Mouse (Mus musculus): ENCODE measurements around the gene Adamts20. TPM values are rescaled to one million over a fixed set of nuclear protein-coding genes. Genes with fewer than 3 reads are reported as not detected.

The Adamts20 gene
- polyA plus RNA-seq, 1 experiment from 2014 or later: 3.5 TPM

DNA sequence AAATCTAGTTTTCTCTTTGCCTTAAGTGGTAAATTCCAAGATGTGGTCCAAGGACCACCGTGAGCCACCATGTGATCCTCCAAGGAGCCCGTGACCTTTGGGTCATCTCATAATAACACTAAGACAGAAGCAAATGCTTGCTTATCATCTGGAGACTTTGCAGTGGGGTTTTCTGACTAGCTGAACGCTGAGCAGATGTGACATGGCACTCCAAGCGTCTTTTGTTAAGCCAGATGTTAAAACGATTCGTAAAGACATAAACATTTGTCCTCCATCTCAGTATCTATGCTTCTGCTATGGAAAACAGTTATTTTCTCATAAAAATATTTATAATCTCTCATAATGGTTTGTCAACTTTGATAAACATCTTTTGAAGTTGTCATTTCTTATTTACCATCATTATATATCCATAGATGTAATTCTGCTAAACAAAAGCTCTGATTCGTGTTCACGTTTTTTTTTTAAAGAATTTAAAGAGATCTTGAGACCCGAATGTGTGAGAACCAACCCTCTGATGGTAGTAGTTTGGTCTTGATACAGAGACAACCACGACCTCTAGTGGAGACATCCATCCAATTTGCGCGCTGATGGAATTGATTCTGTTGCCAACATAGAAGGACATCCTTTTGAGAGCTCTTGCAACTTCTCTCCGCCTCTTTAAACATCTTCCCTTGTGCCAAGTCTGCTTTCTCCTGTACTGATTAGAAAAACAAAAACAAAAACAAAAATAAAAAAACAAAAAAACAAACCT is 212.1 kb downstream of the Adamts20 start:
- Histone ChIP-seq H3K9me3 (replicated peaks) (no peaks in the 10 kb centered on the region), H3K27me3 (ENCODE audit: low read depth, poor library complexity, severe bottlenecking) (no peaks in the 10 kb centered on the region), H3K36me3 (no peaks in the 10 kb centered on the region), H3K27ac (replicated peaks) (no peak overlapping the region), H3K4me1 (peaks cover 7% of the 10 kb centered on the region), H3K4me3 (no peak overlapping the region)
- no peak for DNase-seq (ENCODE audit: low spot score)
- WGBS: 74% methylated on average over 13 of the region's 13 CpGs

DNA sequence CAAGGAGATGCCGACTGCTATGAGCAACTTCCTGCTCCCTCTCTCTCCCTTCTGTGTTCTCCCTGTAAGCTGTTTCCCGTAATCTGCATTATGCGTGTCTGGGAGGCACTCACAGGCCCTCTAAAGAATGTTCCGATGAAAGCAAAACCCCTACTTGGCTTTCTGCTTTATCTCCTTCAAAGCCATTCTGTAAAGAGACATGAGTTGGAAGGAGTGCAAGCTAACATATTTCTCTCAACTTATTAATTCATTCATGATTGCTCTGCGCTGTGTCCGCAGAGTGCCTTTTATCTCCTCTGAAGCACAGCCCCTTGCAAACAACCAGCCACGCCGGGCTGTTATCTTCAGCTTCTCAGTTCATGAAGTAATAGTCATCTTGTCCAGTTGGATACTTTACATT is 215.5 kb downstream of the Adamts20 start:
- no peaks in the 10 kb centered on the region for H3K36me3 ChIP-seq
- no peaks in the 10 kb centered on the region for H3K27me3 ChIP-seq (ENCODE audit: low read depth, poor library complexity, severe bottlenecking)
- no peak overlapping the region for H3K4me3 ChIP-seq
- no peak for DNase-seq (ENCODE audit: low spot score)
- H3K27ac ChIP-seq (replicated peaks): no peak overlapping the region
- peaks cover 7% of the 10 kb centered on the region for H3K4me1 ChIP-seq
- 83% methylated on average over 8 of the region's 8 CpGs for WGBS
- no peaks in the 10 kb centered on the region for H3K9me3 ChIP-seq (replicated peaks)

DNA sequence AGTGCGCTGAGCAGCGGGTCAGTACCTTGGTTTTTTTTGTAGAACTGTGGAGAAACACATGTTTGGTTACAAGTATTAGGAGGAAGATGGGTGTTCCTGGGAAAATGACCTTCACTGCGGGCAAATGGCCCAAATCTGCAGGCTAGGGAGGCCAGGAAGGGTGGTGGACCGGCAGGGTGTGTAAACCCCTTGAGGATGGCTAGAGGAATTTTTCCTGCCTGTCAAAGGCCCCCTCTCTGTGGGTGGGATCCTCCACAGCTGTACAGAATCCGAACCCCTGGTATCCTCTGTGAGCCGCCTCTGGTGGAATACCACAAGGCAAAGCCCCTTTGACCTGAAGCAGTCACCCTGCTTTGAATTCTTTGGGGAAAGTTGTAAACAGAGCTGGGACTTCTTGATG is 216.8 kb downstream of the Adamts20 start:
- no peaks in the 10 kb centered on the region for H3K9me3 ChIP-seq (replicated peaks)
- DNase-seq (ENCODE audit: low spot score): peak; percentile 30
- no peaks in the 10 kb centered on the region for H3K27me3 ChIP-seq (ENCODE audit: low read depth, poor library complexity, severe bottlenecking)
- no peak overlapping the region for H3K27ac ChIP-seq (replicated peaks)
- 65% methylated on average over 6 of the region's 6 CpGs for WGBS
- peaks cover 7% of the 10 kb centered on the region for H3K4me1 ChIP-seq
- no peaks in the 10 kb centered on the region for H3K36me3 ChIP-seq
- no peak overlapping the region for H3K4me3 ChIP-seq

GRCm38 (mm10) chr15:94246669-94247068 is 218.5 kb downstream of the Adamts20 start:
- no peak for DNase-seq (ENCODE audit: low spot score)
- 77% methylated on average over 5 of the region's 5 CpGs for WGBS
- no peak overlapping the region for H3K27ac ChIP-seq (replicated peaks)

DNA sequence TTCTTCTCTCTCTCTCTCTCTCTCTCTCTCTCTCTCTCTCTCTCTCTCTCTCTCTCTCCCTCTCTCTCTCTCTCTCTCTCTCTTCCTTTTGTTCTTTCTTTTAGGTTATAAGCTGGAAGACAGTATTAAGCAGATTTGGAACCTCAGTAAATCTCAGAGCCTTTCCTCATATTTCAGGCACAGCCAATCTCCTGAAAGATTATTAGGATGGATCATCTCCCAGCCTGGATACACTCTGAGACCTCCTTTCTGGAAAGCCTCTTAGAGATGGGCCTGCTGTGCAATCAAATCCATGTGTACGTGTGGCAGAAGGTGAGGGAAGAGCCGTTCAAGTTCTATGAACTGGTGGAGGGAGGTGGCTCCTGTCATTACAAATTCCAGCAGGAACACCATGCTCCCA is 220.9 kb downstream of the Adamts20 start:
- Histone ChIP-seq H3K27ac (replicated peaks) (no peak overlapping the region), H3K27me3 (ENCODE audit: low read depth, poor library complexity, severe bottlenecking) (no peaks in the 10 kb centered on the region), H3K4me3 (no peak overlapping the region), H3K36me3 (no peaks in the 10 kb centered on the region), H3K9me3 (replicated peaks) (no peaks in the 10 kb centered on the region), H3K4me1 (peaks cover 3% of the 10 kb centered on the region)
- DNase-seq (ENCODE audit: low spot score): no peak
- 71% methylated on average over 2 of the region's 2 CpGs for WGBS

More at GRCm38 (mm10) chr15:94246669-94247068, 218.5 kb downstream of the Adamts20 start:
- Histone ChIP-seq H3K4me1 (peaks cover 7% of the 10 kb centered on the region), H3K4me3 (no peak overlapping the region), H3K27me3 (ENCODE audit: low read depth, poor library complexity, severe bottlenecking) (no peaks in the 10 kb centered on the region), H3K36me3 (no peaks in the 10 kb centered on the region), H3K9me3 (replicated peaks) (no peaks in the 10 kb centered on the region)

DNA sequence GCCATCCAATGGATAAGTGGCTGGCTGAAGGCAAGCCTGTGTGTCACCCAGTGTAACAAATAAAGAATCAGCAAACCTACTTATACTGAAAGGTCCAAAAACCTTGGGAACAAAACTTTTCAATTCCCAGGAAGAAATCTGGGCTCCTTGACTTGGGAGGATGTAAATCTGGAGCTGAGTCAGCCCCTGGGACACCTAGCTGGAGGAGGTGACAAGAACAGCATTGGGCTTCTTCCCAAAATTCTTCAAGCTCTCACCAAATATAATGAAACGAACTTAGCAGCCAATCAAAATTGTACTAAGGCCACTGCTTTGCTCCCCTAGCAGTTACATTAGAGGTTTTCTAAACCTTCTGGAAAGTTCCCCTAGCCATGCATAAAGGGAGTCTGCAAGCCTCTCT is 223.1 kb downstream of the Adamts20 start:
- Histone ChIP-seq H3K4me3 (no peak overlapping the region), H3K27me3 (ENCODE audit: low read depth, poor library complexity, severe bottlenecking) (no peaks in the 10 kb centered on the region), H3K4me1 (no peaks in the 10 kb centered on the region), H3K27ac (replicated peaks) (no peak overlapping the region), H3K36me3 (no peaks in the 10 kb centered on the region), H3K9me3 (replicated peaks) (no peaks in the 10 kb centered on the region)
- DNase-seq (ENCODE audit: low spot score): no peak
- 96% methylated on average over 1 of the region's 1 CpGs for WGBS

DNA sequence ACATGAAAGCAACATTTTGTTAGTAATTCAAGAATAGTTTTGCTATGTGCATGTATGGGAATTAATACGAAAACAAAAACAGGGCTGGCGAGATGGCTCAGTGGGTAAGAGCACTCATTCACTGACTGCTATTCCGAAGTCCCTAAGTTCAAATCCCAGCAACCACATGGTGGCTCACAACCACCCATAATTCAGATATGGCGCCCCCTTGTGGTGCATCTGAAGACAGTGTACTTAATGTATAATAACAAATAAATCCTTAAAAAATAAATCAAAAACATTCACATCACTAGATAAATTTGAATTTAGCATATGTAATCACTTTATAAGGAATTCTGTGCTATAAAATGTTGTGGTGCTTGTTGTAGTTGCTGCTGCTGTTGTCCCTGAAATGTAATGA is 225.6 kb downstream of the Adamts20 start:
- Histone ChIP-seq H3K27me3 (ENCODE audit: low read depth, poor library complexity, severe bottlenecking) (no peaks in the 10 kb centered on the region), H3K9me3 (replicated peaks) (no peaks in the 10 kb centered on the region), H3K4me1 (no peaks in the 10 kb centered on the region), H3K4me3 (no peak overlapping the region), H3K36me3 (no peaks in the 10 kb centered on the region), H3K27ac (replicated peaks) (no peak overlapping the region)
- WGBS: 70% methylated on average over 4 of the region's 4 CpGs
- DNase-seq (ENCODE audit: low spot score): no peak

- Histone ChIP-seq H3K9me3 (replicated peaks) (no peaks in the 10 kb centered on the region), H3K4me3 (no peak overlapping the region), H3K27me3 (ENCODE audit: low read depth, poor library complexity, severe bottlenecking) (no peaks in the 10 kb centered on the region), H3K36me3 (no peaks in the 10 kb centered on the region), H3K27ac (replicated peaks) (no peak overlapping the region), H3K4me1 (no peaks in the 10 kb centered on the region)
- DNase-seq (ENCODE audit: low spot score): no peak
- 83% methylated on average over 6 of the region's 6 CpGs for WGBS
Observed at GRCm38 (mm10) chr15:94239127-94239526, 226.1 kb downstream of the Adamts20 start.

DNA sequence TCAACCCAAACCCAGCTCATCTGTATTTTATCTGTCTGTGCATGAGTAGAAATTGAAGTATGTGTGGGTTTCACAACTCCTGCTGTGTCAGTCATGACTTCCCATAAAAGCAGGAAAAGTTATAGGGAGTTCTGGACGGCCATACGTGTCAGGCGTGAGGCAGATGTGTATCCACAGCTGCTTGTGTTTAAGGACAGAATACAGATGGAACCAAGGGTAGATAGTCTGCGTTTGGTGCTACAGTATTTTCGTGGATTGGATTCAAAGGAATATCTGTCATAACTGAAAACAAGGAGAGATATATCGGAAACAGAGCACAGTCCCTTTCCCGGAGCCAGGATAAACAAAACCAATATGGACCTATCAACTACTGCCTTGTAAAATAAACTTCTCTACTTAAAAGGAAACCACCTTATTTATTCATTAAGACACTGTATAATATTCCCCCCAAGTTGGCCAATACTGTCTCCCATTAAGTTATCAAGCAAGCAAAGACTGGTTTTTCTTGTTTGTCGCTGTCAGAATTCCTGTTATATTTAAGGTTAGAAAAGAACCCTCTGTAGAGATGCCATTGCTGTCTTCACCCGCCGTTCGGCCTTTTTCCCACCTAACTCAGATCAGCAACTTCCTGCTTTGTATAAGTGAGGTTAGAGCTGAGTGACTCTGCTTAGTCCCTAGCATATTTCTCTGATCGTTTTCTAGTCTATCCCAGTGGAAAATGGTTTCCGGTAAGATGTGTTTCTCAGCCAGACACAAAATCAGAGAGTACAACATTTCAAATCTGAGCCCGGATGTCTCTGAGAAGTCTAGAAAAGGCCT is 227.0 kb downstream of the Adamts20 start:
- Histone ChIP-seq H3K27me3 (ENCODE audit: low read depth, poor library complexity, severe bottlenecking) (no peaks in the 10 kb centered on the region), H3K9me3 (replicated peaks) (no peaks in the 10 kb centered on the region), H3K4me1 (no peaks in the 10 kb centered on the region), H3K36me3 (no peaks in the 10 kb centered on the region), H3K27ac (replicated peaks) (no peak overlapping the region), H3K4me3 (no peak overlapping the region)
- DNase-seq (ENCODE audit: low spot score): no peak
- 88% methylated on average over 14 of the region's 14 CpGs for WGBS

GRCm38 (mm10) chr15:94236726-94237125 is 228.5 kb downstream of the Adamts20 start:
- WGBS: 89% methylated on average over 2 of the region's 2 CpGs
- no peak overlapping the region for H3K27ac ChIP-seq (replicated peaks)
- no peaks in the 10 kb centered on the region for H3K4me1 ChIP-seq
- no peaks in the 10 kb centered on the region for H3K36me3 ChIP-seq
- no peak for DNase-seq (ENCODE audit: low spot score)
- no peaks in the 10 kb centered on the region for H3K27me3 ChIP-seq (ENCODE audit: low read depth, poor library complexity, severe bottlenecking)
- H3K9me3 ChIP-seq (replicated peaks): no peaks in the 10 kb centered on the region
- H3K4me3 ChIP-seq: no peak overlapping the region

GRCm38 (mm10) chr15:94236121-94236520 is 229.1 kb downstream of the Adamts20 start:
- no peak overlapping the region for H3K4me3 ChIP-seq
- H3K27me3 ChIP-seq (ENCODE audit: low read depth, poor library complexity, severe bottlenecking): no peaks in the 10 kb centered on the region
- no peaks in the 10 kb centered on the region for H3K36me3 ChIP-seq
- WGBS: 90% methylated on average over 3 of the region's 3 CpGs
- H3K9me3 ChIP-seq (replicated peaks): no peaks in the 10 kb centered on the region
- no peak for DNase-seq (ENCODE audit: low spot score)
- H3K27ac ChIP-seq (replicated peaks): no peak overlapping the region
- H3K4me1 ChIP-seq: no peaks in the 10 kb centered on the region

DNA sequence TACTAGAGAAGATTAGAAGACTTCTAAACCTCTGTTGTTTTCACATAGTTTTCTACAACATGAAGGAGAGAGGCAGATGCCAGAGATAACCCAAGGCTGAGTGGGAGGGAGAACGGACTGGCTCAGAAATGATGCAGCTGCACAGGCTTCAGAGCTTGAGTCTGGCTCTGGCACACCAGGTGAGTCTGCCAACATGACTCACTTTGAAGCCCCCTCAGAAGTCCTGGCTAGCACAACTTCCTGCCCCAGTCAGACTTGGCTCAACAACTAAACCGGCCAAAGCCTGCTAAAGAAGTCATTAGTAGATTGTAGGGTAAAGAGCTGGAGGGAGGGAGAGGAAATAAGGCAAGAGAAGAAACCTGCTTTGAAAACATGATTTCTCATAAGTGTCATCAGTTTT is 230.0 kb downstream of the Adamts20 start:
- H3K4me1 ChIP-seq: no peaks in the 10 kb centered on the region
- WGBS: 89% methylated on average over 2 of the region's 2 CpGs
- H3K9me3 ChIP-seq (replicated peaks): no peaks in the 10 kb centered on the region
- H3K27ac ChIP-seq (replicated peaks): no peak overlapping the region
- H3K27me3 ChIP-seq (ENCODE audit: low read depth, poor library complexity, severe bottlenecking): no peaks in the 10 kb centered on the region
- no peak for DNase-seq (ENCODE audit: low spot score)
- no peaks in the 10 kb centered on the region for H3K36me3 ChIP-seq
- H3K4me3 ChIP-seq: no peak overlapping the region

DNA sequence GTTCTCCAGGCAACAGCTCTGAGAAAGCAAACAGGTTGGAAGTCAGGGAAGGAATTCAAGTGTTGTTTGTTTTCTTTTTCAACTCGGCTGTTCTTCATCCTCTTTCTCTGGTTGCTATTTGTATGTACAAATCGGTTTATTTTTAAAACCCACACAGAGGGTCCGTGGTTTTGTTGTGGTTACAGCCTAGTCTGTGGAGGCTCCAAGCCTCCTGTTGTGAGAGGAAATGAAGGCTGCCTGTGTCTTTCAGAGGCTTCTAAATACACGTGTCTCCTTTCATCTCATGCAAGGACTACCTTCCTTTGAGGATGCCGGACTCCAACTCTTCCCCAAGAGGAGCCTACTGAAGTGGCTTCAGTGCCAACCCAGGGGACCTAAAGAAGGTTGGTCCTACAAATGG is 234.0 kb downstream of the Adamts20 start:
- 49% methylated on average over 5 of the region's 5 CpGs for WGBS
- Histone ChIP-seq H3K36me3 (no peaks in the 10 kb centered on the region), H3K27me3 (ENCODE audit: low read depth, poor library complexity, severe bottlenecking) (no peaks in the 10 kb centered on the region), H3K27ac (replicated peaks) (no peak overlapping the region), H3K4me1 (no peaks in the 10 kb centered on the region), H3K9me3 (replicated peaks) (no peaks in the 10 kb centered on the region), H3K4me3 (no peak overlapping the region)
- DNase-seq (ENCODE audit: low spot score): no peak

Data from midbrain, embryonic 10.5 days (tissue).